Mouse (Mus musculus) cerebellum, postnatal 25 days (tissue): ENCODE measurements at regions not wholly inside any gene's neighbourhood (a gene's known extent, or its start where the extent isn't known, plus 50 kb on each side); places are given as distances from the start of the nearest gene placed in this dataset.

ENCODE experiments used
- DNase-seq, 2 experiments: peaks; one replicate each; pipeline ENCODE4 v3.0.0; 2021; ENCODE audit warnings: mixed read lengths in 2 of 2

GRCm38 (mm10) chr8:76038526-76038925, 590.0 kb downstream of the Iqcm start:
- DNase-seq, result peak in 1 of 2 experiments; percentile 21

GRCm38 (mm10) chr8:76052003-76052402, 603.5 kb downstream of the Iqcm start:
- peak; percentile 4 to 7 for DNase-seq

- DNase-seq, result peak in 1 of 2 experiments; percentile 4
Observed at GRCm38 (mm10) chr8:76067721-76068120, 619.2 kb downstream of the Iqcm start.

- no peak for DNase-seq
Observed at GRCm38 (mm10) chr8:76072671-76073351, 624.3 kb downstream of the Iqcm start.

GRCm38 (mm10) chr8:76120587-76121145, 672.2 kb downstream of the Iqcm start:
- no peak for DNase-seq

GRCm38 (mm10) chr8:76127486-76127885, 679.0 kb downstream of the Iqcm start:
- no peak for DNase-seq

GRCm38 (mm10) chr8:76137219-76137618, 688.7 kb downstream of the Iqcm start:
- DNase-seq, result no peak

GRCm38 (mm10) chr8:76148681-76149080, 700.2 kb downstream of the Iqcm start:
- no peak for DNase-seq

- no peak for DNase-seq
Observed at GRCm38 (mm10) chr8:76182520-76182919, 716.7 kb upstream of the Nr3c2 start.

GRCm38 (mm10) chr8:76183836-76184235, 715.4 kb upstream of the Nr3c2 start:
- DNase-seq, result no peak

- DNase-seq, result no peak
Observed at GRCm38 (mm10) chr8:76187293-76187692, 711.9 kb upstream of the Nr3c2 start.

- DNase-seq, result no peak
Observed at GRCm38 (mm10) chr8:76211891-76212290, 687.4 kb upstream of the Nr3c2 start.

GRCm38 (mm10) chr8:76217819-76218580, 681.2 kb upstream of the Nr3c2 start:
- no peak for DNase-seq

GRCm38 (mm10) chr8:76230847-76231246, 668.4 kb upstream of the Nr3c2 start:
- DNase-seq, result no peak

- no peak for DNase-seq
Observed at GRCm38 (mm10) chr8:76249194-76249593, 650.0 kb upstream of the Nr3c2 start.

GRCm38 (mm10) chr8:76252161-76253010, 646.9 kb upstream of the Nr3c2 start:
- DNase-seq, result no peak
